Mouse (Mus musculus) lung, postnatal 36 days (tissue): Measurements from ENCODE around the gene Helq.

ENCODE experiments used
- DNase-seq: peaks from one replicate; pipeline ENCODE4 v3.0.0; 2022; ENCODE audit warnings: mixed read lengths

The Helq gene

GRCm38 (mm10) chr5:100798165-100798860 lies at the start of gene Helq, which contains the start of gene Mrps18c:
TSS of gene Helq (minus strand) at chr5:100798598.
TSS of gene Mrps18c (plus strand) at chr5:100798627.
- DNase-seq: peak; percentile 91

DNA sequence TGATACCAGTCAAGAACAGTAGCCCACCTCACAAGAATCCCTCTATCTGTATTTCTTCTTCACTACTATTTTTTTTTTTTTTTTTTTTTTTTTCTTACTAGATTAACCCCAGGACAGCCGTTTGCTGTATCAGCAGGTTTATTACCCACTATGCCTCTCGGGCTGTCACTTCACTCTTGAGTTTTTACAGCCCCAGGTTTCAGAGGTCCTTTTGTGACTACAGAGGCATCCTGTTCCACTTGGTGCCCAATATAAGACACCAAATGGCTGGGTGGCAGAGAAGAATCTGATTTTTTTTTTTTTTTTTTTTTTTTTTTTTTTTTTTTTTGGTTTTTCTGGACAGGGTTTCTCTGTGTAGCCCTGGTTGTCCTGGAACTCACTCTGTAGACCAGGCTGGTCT lies 48.7 kb upstream of the Helq start:
- no peak for DNase-seq

- no peak for DNase-seq
Measured at GRCm38 (mm10) chr5:100846599-100846920, 48.2 kb upstream of the Helq start.

DNA sequence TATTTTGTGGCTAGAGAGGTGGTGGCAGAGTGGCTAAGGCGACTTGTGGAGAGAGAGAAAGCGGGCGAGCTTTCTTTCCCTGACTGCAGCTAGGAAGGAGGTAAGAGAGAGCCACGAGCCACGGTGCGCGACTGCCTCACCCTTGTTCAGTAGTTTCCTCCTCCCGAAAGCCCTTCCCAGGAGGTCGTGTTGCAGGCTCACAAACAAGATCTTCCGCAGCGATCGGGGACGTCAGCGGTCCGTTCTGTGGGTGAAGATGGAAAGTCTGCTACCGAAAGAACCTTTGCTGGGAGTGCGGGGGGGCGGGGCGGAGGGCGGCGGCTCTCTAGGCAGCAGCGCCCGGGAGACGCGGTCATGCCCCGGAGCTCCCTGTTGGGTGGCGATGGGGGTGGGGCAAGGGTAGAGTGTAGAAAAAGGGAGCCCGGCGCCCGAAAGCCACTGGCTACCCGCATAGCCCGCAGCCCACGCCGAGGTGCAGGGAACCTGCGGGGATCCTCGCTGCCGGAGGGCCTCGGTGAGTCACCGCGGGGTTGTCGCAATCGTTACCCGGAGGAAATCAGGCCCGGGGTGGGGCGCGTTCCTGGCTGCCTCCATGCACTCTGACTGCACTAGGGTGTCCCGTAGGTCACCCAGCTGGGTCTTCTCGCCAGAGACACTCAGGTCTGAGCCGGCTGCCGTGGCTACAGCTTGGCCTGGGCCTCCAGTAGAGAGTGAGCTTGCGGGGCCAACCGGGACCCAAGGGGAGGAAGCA lies 47.6 kb upstream of the Helq start:
- DNase-seq: peak; percentile 84

GRCm38 (mm10) chr5:100845485-100845847 lies 47.1 kb upstream of the Helq start, which contains the start of gene Gpat3:
TSS of gene Gpat3 (plus strand) at chr5:100845713.
- DNase-seq: peak; percentile 42

DNA sequence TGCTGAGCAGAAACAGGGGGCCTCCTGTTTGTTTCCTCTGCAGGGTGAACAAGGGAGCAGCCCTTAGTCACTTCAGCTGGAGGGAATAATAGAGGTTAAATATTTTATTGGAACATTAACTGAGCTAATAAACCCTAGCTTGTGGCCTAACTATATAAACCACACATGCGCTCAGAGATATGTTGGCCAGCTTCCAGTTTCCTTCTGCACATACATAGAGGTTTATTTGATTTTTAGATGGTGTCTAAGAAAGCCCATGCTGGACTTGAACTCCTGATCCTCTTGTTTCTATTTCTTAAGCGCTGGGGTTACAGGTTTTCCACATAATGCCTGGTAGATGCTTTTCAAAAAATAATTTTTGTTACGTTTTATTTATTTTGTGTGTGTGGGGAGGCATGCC lies 46.1 kb upstream of the Helq start:
- no peak for DNase-seq

DNA sequence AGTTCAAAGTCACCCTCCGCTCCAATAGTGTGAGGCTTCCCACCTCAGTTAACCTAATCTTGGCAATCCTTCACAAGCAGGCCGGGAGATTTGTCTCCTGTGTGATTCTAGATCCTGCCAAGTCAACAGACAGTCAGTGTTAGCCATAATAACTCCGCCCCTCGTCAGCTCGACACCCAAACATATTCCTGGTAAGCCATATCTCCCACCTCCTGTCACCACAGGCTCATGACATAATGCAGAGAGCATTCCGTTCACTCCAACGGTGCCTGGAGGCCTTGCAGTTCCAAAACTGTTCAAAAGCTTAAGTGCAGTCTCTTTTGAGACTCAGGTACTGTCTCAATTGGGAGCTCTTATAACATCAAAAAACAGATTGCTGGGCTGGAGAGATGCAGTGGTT lies 39.5 kb upstream of the Helq start:
- DNase-seq: no peak

DNA sequence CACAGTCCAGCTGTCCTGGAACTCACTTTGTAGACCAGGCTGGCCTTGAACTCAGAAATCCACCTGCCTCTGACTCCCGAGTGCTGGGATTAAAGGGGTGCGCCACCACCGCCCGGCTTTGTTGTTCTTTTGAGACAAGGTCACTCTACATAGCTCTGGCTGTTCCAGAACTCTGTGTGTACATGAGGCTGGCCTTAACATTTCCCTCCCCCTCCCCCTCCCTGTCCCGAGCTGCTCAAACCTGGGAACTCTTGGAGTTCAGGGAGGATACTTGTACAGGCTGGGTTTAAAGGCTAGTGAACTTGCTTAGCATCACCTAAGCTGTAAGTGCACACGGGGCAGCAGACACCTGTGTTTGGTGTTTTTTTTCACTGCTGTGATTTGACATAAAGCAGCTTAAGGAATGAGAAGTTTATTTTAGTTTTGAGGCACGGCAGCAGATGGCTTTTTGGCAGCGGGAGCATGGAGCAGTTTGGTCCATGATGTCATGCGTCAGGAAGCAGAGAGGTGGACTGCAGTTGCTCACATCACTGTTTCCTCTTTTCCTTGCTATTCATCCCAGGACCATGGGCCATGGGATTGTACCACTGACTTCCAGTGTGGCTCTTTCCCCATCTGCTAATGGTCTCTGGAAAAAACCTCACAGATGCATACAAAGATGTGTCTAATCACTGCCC lies 37.6 kb upstream of the Helq start:
- no peak for DNase-seq

DNA sequence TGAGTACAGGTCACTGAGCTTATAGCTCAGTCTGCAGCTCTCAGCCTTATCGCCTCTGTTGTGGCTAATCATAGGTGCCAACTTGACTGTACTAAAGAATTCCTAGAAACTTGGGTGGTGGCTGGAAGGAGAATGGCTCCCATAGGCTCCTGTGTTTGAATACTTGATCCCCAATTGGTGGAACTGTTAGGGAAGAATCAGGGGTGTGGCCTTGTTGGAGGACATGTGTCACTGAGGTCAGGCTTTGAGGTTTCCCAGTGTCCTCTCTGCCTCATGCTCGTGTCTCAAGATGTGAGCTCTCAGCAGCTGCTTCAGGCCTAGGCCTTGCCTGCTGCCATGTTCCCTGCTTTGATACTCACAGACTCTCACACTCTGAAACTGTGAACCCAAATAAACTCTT lies 35.4 kb upstream of the Helq start:
- DNase-seq: no peak

DNA sequence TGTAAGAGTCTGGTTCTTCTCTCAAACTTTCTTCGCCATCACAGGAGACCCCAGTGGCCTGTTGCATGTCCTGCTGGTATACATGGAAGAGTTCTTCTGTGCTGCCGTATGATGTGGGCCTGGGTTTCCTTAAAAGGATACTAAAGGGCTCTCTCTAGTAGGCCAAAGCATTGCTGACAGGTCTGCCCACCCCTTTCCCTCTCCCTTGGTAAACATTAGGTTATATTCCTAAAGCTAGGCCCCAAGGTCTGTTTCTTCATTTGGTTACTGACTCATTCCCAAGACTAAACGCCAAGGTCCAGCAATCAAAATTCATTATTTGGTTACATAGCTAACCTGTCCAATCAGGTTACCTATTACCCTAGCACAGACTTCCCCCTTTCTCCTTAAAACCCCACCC lies 34.3 kb upstream of the Helq start:
- no peak for DNase-seq

DNA sequence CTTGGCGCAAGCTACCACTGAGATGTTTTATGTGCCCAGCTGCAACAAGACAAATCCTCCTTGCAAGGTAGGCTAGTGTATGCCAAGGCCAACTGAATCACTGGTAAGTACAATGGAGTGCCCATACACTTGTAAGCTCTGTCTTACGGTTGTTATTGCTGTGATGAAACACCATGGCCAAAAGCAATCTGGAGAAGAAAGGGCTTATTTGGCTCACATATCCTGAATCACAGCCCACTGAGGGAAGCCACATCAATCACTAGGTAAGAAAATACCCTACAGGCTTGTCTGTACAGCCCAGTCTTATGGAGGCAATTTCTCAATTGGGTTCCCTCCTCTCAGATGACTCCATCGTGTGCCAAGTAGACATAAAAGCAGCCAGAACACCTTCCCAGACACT lies 30.3 kb upstream of the Helq start:
- DNase-seq: no peak

- DNase-seq: no peak
Measured at GRCm38 (mm10) chr5:100826531-100826930, 28.1 kb upstream of the Helq start.

- DNase-seq: peak; percentile 25
Measured at GRCm38 (mm10) chr5:100825975-100826374, 27.6 kb upstream of the Helq start.

DNA sequence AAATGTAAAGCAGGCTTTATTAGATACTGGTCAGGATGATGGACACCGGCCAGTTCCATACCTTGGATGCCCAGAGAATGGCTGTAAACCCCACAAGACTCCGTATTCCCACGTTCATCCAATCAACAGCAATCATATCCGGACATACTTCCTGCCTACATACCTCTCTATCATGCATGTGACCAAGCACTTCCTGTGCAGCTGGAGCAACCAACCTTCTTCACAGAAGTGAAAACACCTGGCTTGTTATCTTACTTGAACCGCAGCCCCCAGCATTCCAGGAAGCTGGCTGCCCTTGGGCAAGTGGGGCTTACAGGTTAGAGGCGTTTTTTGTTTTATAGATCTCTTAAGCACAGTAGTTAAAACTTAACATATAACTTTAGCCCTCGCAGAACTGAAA lies 24.4 kb upstream of the Helq start:
- no peak for DNase-seq

DNA sequence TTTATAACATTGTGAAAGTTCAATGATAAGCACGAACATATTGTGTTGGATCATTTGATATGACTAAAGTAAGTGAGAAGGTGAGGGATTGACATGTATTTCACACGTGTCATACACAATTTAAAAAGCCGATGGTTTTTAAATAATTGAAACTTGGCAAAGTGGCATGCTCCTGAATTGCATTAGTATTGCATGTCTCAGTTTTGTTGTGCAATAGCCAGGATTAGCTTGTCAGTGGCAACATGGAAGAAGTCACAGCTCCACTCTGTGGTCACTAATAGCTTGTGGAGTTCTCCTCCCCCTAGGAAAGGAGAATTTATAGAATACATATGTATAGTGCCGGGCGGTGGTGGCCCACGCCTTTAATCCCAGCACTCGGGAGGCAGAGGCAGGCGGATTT lies 23.0 kb upstream of the Helq start:
- DNase-seq: peak; percentile 37

GRCm38 (mm10) chr5:100820483-100821184 lies 22.2 kb upstream of the Helq start, which contains the start of gene Abraxas1:
TSS of gene Abraxas1 (minus strand) at chr5:100820965.
- peak; percentile 91 for DNase-seq

DNA sequence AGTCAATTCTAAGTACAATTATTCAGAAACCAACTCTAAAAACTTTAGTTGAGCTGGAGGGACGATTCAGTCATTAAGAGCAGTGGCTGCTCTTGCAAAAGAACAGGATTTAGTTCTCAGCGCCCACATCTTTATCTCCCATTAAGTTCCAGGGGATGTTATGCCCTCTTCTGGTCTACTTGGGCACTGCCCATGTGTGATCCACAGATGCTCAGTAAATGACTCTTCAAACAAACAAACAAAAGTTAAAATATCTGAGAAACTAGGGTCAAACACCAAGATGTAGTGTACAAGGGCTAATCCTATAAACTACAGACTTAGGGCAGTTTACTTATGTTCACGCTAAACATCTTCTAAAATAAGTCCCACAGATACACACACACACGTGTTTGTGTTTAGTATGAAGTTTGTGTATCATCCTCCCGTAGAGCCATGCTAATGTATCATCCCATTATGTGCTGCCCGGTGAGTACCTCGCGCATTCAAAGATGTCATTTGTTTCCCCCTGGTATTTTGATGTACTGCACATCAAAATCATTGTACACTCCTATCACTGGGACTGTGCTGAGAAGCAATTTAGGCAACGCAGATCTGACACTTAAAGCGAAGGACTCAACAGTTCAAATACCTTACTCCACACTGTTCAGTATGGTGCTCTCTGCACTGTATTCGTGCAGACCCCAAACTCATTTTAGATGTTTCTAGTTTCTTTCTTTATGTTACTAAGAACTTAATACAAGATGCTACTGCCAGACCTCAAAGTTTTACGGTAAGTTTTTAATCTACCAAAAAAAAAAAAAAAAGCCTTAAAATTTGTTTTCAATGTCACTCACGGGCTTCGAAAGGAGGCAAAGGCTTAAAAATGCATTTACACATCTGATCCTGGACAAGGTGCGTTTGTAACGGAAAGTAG lies 21.4 kb upstream of the Helq start:
- peak; percentile 23 for DNase-seq

DNA sequence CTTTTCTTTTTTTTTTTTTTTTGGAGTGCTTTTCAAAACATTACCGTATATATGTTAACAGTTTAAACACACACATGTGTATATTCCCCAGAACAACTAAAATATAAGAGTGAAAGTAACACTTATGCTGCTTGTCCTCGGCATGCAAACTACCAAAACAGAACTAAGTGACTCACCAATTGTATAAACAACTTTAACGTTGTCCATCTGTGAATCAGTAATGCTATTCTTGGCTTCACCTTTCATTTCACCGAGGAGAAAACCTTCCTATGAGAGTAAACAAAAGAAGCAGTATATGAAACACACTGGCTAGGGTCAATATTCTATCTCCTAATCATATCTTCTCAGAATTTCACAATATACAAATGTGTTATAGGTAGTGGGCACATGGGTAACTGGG lies 19.9 kb upstream of the Helq start:
- no peak for DNase-seq

DNA sequence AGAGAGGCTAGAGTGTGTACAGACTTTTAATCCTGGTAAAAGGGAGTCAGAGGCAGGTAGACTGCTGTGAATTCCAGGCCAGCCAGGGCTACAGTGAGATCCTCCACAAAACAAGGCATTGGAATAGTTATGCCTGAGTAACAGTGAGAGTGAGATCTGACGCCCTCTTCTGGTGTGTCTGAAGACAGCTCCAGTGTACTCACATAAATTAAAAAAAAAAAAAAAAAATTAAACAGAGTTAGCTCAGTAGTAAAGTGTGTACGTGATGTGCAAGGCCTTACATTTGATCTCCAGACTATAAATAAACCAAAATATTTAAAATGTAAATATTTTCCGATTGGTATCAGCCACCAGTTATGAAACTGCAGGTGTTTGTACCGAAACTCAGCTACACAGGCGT lies 4.3 kb downstream of the Helq start:
- no peak for DNase-seq

DNA sequence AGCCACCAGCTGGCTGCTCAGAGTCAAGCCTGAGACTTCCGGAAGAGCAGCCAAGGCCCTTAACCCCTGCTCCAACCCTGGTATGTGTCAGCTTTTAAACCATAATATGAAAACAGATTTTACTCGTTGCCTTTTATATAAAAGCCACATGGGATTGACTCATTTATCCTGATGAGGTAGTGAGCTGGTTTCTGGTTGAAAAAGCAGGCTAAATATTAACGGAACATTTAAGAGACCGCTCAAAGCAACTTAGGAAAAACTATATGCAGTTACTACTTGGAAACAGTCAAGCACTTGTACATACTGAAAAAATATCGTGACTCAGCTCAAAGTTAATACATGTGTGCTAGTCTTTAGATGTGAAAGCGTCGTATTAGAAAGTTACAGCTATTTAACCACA lies 6.1 kb downstream of the Helq start:
- DNase-seq: no peak

GRCm38 (mm10) chr5:100787527-100787926 lies 10.9 kb downstream of the Helq start:
- no peak for DNase-seq

DNA sequence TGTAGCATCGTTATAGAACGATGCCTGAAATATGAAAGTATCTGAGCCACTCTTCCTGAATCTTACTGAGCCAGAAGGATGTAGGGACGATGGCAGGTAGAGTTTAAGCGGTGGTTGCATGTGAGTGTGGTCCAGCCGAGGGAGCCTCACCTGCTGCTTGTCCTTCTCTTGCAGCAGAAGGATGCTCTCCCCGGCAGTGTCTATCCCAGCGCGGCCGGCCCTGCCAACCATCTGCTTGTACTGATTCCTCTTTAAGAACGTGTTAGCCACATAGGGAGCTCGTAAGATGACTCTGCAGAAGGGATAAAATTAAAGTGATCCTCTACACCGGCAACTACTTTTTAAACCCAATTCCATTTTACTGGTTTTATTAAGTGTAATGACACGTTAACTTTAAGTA lies 19.4 kb downstream of the Helq start:
- no peak for DNase-seq
